Mouse (Mus musculus): ENCODE measurements around the gene Pip5k1b.

Gene Pip5k1b

DNA sequence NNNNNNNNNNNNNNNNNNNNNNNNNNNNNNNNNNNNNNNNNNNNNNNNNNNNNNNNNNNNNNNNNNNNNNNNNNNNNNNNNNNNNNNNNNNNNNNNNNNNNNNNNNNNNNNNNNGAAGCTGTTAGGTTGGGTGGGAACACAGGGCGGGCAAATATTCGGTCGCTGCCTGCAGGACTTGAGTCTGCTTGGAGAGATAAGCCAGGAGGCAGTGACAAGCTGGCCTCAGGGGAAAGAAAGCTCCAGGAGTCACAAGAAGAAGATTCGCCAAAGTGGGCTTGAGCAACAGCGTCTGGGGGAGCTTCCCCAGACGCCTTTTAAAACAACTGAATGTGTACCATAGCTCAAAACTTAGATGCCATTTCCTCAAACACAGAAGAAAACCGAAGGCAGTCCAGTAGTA is 20.9 kb downstream of the Pip5k1b start:
- no peak for TF ChIP-seq GATA4 (IDR thresholded peaks at IDR 0.05; ENCODE audit: insufficient replicate concordance, low read length)

- TF ChIP-seq GATA4 (IDR thresholded peaks at IDR 0.05; ENCODE audit: insufficient replicate concordance, low read length), result no peak
Observed at GRCm38 (mm10) chr19:24528910-24529561, 26.6 kb downstream of the Pip5k1b start.

DNA sequence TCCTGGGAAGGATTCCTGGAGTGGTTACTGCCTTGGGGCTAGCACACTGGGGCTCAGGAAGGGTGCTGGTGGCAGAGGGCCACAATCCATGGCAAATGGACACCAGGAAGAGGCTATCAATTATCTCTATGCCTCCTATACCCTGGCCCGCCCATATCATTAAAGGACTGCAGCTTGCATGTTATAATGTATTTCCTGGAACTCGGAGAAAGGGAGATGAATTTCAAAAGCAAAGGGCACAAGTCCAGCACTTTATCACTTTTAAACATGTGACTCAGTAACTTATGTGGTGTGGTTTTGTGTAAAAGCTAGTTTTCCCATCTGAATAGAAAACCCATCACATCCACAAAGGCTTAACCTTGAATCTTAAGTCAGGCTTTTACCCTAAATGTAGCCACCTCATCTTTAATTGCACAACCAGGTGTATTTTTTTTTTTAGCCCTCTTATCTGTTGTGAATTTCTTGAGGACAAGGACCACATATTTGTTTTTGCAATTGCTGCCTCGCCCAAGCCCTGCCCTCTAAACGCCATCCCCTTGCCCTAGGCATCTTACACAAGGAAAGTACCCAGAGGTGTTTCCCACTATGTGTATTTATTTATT is 27.4 kb downstream of the Pip5k1b start:
- TF ChIP-seq GATA4 (IDR thresholded peaks at IDR 0.05; ENCODE audit: insufficient replicate concordance, low read length), result no peak

- no peak for TF ChIP-seq GATA4 (IDR thresholded peaks at IDR 0.05; ENCODE audit: insufficient replicate concordance, low read length)
Observed at GRCm38 (mm10) chr19:24527613-24527948, 28.1 kb downstream of the Pip5k1b start.

DNA sequence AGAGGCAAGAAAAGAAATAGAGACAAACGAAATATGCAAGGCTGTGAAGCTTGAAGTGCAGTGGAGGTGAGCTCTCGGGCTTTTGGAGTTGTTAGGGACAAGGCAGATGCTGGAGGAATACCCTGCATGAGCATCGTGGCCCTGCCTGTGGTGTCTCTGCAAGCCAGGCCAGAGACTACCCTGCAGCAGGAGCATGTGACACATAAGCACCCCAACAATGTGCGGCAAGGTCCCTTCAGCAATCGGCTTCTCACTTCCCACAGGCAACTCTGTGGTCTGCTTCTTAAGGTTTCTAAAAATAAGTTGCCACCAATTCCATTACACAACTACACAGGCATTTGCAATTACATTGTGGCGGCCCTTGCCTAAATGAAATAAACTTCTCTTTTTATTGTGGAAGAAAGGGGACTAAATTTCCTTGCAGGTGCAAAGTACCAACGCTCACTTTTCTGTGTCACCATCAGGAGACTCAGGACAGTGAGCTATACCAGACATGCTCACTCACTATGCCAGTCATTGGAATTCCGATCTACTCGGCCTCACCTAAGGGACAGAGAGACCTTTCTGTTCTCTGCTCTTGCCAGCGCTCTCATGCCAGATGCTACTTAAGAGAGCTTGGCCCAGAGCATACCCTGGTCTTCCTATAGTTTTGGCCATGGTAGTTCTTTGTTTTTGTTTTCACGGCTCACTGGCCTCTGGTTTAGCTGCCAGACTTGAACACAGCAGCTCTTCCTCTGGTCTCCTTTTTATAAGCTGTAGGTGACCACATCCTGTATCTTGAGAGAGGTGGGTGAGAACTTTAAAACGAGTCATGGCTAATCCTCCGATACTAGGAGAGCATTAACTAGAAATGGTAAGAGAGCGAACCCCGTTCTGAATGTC is 28.7 kb downstream of the Pip5k1b start:
- no peak for TF ChIP-seq GATA4 (IDR thresholded peaks at IDR 0.05; ENCODE audit: insufficient replicate concordance, low read length)

GRCm38 (mm10) chr19:24523476-24524313 is 32.0 kb downstream of the Pip5k1b start:
- no peak for TF ChIP-seq GATA4 (IDR thresholded peaks at IDR 0.05; ENCODE audit: insufficient replicate concordance, low read length)

DNA sequence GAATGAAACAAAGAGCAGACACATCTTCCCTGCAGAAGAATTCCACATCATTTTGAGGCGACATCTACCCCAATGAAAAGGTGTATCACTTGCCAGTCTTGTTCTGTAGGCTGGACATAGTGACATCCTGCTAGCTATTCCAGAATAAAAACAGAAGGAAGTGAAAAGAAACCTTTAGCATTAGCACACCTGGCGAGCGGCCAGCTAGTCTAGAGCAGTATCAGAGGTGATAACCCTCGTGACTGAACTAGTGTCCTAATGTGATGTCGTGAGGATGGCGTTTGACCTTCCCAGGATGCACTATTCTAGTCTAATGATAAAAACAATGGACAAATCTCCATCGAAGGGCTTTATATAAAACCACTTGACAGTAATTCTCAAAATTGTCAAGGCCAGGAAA is 33.7 kb downstream of the Pip5k1b start:
- TF ChIP-seq GATA4 (IDR thresholded peaks at IDR 0.05; ENCODE audit: insufficient replicate concordance, low read length), result no peak

GRCm38 (mm10) chr19:24521146-24521545 is 34.5 kb downstream of the Pip5k1b start:
- no peak for TF ChIP-seq GATA4 (IDR thresholded peaks at IDR 0.05; ENCODE audit: insufficient replicate concordance, low read length)

GRCm38 (mm10) chr19:24519732-24520409 is 35.8 kb downstream of the Pip5k1b start:
- TF ChIP-seq GATA4 (IDR thresholded peaks at IDR 0.05; ENCODE audit: insufficient replicate concordance, low read length), result no peak

- TF ChIP-seq GATA4 (IDR thresholded peaks at IDR 0.05; ENCODE audit: insufficient replicate concordance, low read length), result no peak
Observed at GRCm38 (mm10) chr19:24518384-24518783, 37.3 kb downstream of the Pip5k1b start.

DNA sequence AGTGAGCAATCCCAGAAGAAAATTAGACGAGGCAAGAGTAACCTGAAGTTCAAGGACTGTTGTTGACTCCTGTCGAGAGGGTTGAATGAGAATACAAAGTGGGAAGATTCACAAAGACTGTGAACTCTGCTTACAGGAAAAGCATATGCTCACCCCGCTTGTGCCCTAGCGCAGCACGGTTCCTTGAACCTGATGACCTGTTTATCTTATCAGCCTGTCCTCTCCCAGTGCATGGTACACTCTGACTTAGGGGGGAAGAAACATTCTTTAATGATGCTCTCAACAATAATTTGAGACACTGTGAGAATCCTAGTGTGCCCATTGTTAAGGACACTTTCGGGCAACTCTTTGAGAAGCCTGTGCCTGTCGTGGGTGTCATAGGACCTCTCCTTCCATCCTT is 38.6 kb downstream of the Pip5k1b start:
- no peak for TF ChIP-seq GATA4 (IDR thresholded peaks at IDR 0.05; ENCODE audit: insufficient replicate concordance, low read length)

DNA sequence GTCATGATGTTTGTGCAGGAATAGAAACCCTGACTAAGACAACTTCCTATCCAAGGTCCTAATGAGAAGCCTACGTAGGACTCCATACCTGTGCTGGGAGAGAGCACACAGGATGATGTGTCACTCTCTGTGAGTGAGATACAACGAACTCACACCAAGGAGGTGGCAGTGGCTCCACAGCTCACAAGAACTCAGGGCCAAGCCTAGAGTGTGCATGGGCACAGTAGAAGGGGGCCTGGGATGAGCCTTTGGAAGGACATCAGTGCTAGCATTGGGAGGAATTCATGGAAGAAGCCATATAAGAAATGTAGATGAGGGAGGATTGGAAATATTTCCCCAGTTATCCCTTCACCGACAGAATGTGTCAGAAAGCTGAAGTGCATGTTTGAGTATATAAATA is 39.7 kb downstream of the Pip5k1b start:
- TF ChIP-seq GATA4 (IDR thresholded peaks at IDR 0.05; ENCODE audit: insufficient replicate concordance, low read length), result no peak

DNA sequence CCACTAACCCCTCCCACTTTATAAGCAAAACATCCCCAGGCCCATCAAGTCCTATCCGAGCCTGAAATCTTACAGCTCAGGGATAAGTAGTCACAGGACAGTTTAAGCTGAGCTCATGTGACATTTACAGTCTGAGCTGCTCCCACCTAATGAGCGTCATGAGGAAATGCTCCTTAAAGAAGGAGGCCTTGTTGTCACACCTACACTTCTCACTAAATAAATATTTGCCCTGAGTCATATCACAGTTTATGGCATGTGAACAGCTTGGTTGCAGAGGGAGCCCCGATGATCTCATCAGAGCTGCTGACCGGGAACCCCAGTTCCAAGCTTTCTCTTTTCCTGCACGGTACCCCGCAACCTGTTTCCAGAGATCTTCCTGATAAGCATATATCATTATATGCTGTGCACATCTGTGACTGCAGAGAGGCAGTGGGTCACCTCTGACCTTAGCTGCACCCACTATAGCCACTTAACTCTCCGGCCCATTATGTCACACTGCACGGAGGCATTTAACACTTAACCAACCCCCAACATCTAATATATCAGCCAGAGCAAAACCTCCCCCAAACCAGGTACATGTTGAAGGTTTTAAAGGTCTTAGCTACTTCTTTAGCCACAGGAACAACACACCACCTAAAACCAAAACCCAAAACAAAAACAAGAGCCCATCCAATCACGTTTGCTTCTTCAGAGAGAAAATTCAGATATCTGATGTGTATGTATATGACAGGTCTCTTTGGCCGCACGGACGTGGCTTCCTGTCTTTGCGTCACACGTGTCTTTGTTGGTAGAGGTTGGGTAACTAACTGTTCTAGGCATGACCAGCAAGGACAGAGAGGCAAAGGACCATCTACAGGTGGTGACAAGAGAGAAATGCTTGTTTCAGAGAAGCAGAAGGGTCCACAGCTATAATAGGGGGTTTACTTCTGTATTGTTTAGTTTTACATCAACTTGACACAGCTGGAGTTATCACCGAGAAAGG is 40.7 kb downstream of the Pip5k1b start:
- TF ChIP-seq GATA4 (IDR thresholded peaks at IDR 0.05; ENCODE audit: insufficient replicate concordance, low read length), result no peak
